Mouse (Mus musculus) kidney, adult 10 weeks (tissue): Measurements from ENCODE around the gene Tdp2. TPM values are rescaled to one million over a fixed set of nuclear protein-coding genes. Genes with fewer than 3 reads are reported as not detected.

Experiments used
- polyA plus RNA-seq: library from polyadenylated mRNA; stranded (reverse); fragments of 350-450 nt; fragmentation: Illumina TruSeq; extraction: RNeasy Lipid Tissue Mini Kit (QIAGEN cat#74804); gene quantifications from one replicate; pipeline ENCODE4 v1.2.3, GENCODE M21; 2014; ENCODE audit warnings: low read depth, low replicate concordance

Tdp2 gene
- 128 TPM for polyA plus RNA-seq

GRCm38 (mm10) chr13:24831353-24832130, at the start of gene Tdp2, which contains the start of gene Acot13:
Gene Tdp2 (plus strand): TSS chr13:24831679.
Gene Acot13 (minus strand): TSS chr13:24831540.

GRCm38 (mm10) chr13:24801308-24801921, 30.1 kb upstream of the Tdp2 start, which contains the start of gene BC005537:
Gene BC005537 (plus strand): TSS chr13:24801657.

GRCm38 (mm10) chr13:24844983-24845955, 13.8 kb downstream of the Tdp2 start, which contains the start of gene D130043K22Rik:
Gene D130043K22Rik (plus strand): TSS chr13:24845135.

Other genes with a start within 250 kb of the Tdp2 start
- 0.89 TPM for gene Ripor2, start 249.5 kb upstream of the Tdp2 start, polyA plus RNA-seq
- not detected for gene Armh2, start 90.4 kb upstream of the Tdp2 start, polyA plus RNA-seq
- 42.0 TPM for gene Gmnn, start 69.8 kb upstream of the Tdp2 start, polyA plus RNA-seq
- gene BC005537, start 30.0 kb upstream of the Tdp2 start, polyA plus RNA-seq, result 260 TPM
- gene Acot13, start 139 bp upstream of the Tdp2 start, polyA plus RNA-seq, result 347 TPM
- 2.7 TPM for gene D130043K22Rik, start 13.5 kb downstream of the Tdp2 start, polyA plus RNA-seq
- 39.0 TPM for gene Aldh5a1, start 106.0 kb downstream of the Tdp2 start, polyA plus RNA-seq
- gene Gpld1, start 111.5 kb downstream of the Tdp2 start, polyA plus RNA-seq, result 1.4 TPM
- gene Mrs2, start 188.7 kb downstream of the Tdp2 start, polyA plus RNA-seq, result 36.1 TPM
- 21.3 TPM for gene Dcdc2a, start 224.3 kb downstream of the Tdp2 start, polyA plus RNA-seq